Mouse (Mus musculus) neural tube, embryonic 13.5 days (tissue): Measurements from ENCODE around the gene Vps8. TPM values are rescaled to one million over a fixed set of nuclear protein-coding genes. Genes with fewer than 3 reads are reported as not detected.

Experiments
- ATAC-seq: fragments of 200-750 bp; cut with Nextera tagmentation; 2 replicates; pipeline ENCODE4 v1.8.0; 2017; ENCODE audit warnings: low read depth, mild to moderate bottlenecking, moderate TSS enrichment, moderate library complexity
- H3K27ac ChIP-seq: fragments of 300-500 bp; sonication (generic); replicated peaks from 2 replicates; pipeline ENCODE4 v1.5.1; 2015; ENCODE audit warnings: moderate library complexity, mild to moderate bottlenecking, inconsistent platforms
- H3K27me3 ChIP-seq: fragments of 300-500 bp; sonication (generic); 2 replicates; pipeline ENCODE4 v1.6.1; 2015; ENCODE audit warnings: mild to moderate bottlenecking, inconsistent platforms
- H3K36me3 ChIP-seq: fragments of 300-500 bp; sonication (generic); 2 replicates; pipeline ENCODE4 v1.6.1; 2015; ENCODE audit warnings: mild to moderate bottlenecking, inconsistent platforms
- H3K4me1 ChIP-seq: fragments of 300-500 bp; sonication (generic); replicated peaks from 2 replicates; pipeline ENCODE4 v1.6.1; 2015; ENCODE audit warnings: inconsistent platforms
- H3K4me2 ChIP-seq: fragments of 300-500 bp; sonication (generic); 2 replicates; pipeline ENCODE4 v1.6.1; 2015; ENCODE audit warnings: inconsistent platforms, mild to moderate bottlenecking, moderate library complexity
- H3K4me3 ChIP-seq: fragments of 300-500 bp; sonication (generic); 2 replicates; pipeline ENCODE4 v1.5.1; 2015; ENCODE audit warnings: mild to moderate bottlenecking, inconsistent platforms
- H3K9ac ChIP-seq: fragments of 300-500 bp; sonication (generic); 2 replicates; pipeline ENCODE4 v1.6.1; 2015; ENCODE audit warnings: moderate library complexity, mild to moderate bottlenecking, inconsistent platforms
- H3K9me3 ChIP-seq: fragments of 300-500 bp; sonication (generic); 2 replicates; pipeline ENCODE4 v1.6.1; 2016; ENCODE audit warnings: inconsistent platforms
- WGBS: fragments of 180-500 bp; shearing (Covaris S2); methylation state at CpG from one replicate; pipeline ENCODE4 v1.1.7; 2015; 5-methylcytosine and 5-hydroxymethylcytosine counted together
- polyA plus RNA-seq: library from polyadenylated mRNA; unstranded; fragments of >200 nt; fragmentation: Nextera tagmentation; extraction: Ambion mirVana; gene quantifications from 2 replicates; pipeline ENCODE4 v1.2.1, GENCODE M21; 2015

Vps8 gene
- polyA plus RNA-seq, 1 experiment from 2014 or later: 26.7 TPM

DNA sequence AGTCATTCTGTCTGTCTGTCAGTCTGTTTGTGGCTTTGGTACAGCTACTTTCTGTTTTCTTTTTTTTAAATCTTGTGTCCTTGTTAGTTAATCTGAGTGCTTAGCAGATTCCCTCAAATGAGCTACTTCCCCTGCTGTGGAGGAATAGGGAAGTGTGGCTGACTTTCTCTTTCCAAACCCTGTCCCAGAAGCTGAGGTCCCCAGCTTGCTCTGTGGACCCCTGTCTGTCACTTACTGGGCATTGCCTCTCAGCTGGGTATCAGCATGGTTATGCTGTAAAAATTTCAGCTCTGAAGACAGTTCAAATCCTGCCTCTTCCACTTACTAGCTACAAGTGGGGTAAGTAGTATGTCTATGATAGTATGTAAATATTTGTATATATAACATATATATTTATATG lies 11.1 kb upstream of the Vps8 start:
- Histone ChIP-seq H3K36me3 (no peaks in the 10 kb centered on the region), H3K9ac (no peak overlapping the region), H3K4me2 (no peak overlapping the region), H3K9me3 (no peaks in the 10 kb centered on the region), H3K4me3 (no peak overlapping the region), H3K27me3 (no peaks in the 10 kb centered on the region), H3K27ac (no peak overlapping the region), H3K4me1 (no peaks in the 10 kb centered on the region)
- no peak for ATAC-seq

DNA sequence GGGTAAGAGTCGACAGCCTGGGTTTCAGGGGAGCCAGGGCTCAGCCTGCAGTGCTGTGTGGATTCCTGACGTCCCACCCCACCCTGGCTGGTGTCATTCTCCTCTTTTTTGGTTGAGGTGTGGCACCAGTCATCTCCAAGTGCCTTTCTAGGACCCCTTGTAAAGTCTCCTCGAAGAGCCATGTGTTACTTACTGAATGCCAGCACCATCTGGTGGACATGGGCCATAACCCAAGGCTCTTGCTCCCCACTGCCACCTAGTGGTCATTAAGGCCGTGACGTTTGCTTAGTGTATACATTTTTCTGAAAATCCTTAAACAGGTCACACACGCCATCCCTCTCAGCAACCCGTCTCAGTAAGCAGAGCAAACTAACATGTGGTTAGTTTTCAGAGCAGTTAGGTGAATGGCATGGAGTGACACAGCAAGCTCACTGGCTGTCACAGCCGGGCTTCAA lies 10.3 kb upstream of the Vps8 start:
- no peaks in the 10 kb centered on the region for H3K9me3 ChIP-seq
- H3K27me3 ChIP-seq: no peaks in the 10 kb centered on the region
- no peaks in the 10 kb centered on the region for H3K4me1 ChIP-seq
- no peak overlapping the region for H3K4me3 ChIP-seq
- no peaks in the 10 kb centered on the region for H3K36me3 ChIP-seq
- H3K27ac ChIP-seq: no peak overlapping the region
- no peak overlapping the region for H3K4me2 ChIP-seq
- ATAC-seq: peak; percentile 80
- 20% methylated on average over 8 of the region's 8 CpGs for WGBS
- H3K9ac ChIP-seq: no peak overlapping the region

DNA sequence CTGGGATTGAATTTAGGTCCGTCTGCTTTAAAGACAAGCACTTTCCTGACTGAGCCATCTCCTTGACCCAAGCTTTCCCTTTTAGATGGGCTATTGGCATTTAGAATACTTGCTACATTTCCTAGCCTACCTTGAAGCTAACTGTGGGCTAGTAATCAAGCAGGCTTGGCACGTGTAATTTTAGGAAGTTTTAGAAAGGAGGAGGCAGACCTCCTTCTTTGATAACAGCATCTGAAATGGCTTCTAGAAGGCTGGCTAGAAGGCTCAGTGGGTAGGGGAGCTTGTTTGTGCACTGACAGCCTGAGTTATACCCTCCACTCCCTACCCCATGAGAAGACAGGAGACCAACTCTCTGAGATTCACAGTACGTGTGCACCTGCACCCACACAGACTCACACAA lies 9.1 kb upstream of the Vps8 start:
- H3K4me3 ChIP-seq: no peak overlapping the region
- H3K36me3 ChIP-seq: no peaks in the 10 kb centered on the region
- ATAC-seq: no peak
- WGBS: 73% methylated on average over 3 of the region's 3 CpGs
- H3K4me2 ChIP-seq: no peak overlapping the region
- H3K4me1 ChIP-seq: no peaks in the 10 kb centered on the region
- no peak overlapping the region for H3K27ac ChIP-seq
- H3K27me3 ChIP-seq: no peaks in the 10 kb centered on the region
- H3K9ac ChIP-seq: no peak overlapping the region
- no peaks in the 10 kb centered on the region for H3K9me3 ChIP-seq

DNA sequence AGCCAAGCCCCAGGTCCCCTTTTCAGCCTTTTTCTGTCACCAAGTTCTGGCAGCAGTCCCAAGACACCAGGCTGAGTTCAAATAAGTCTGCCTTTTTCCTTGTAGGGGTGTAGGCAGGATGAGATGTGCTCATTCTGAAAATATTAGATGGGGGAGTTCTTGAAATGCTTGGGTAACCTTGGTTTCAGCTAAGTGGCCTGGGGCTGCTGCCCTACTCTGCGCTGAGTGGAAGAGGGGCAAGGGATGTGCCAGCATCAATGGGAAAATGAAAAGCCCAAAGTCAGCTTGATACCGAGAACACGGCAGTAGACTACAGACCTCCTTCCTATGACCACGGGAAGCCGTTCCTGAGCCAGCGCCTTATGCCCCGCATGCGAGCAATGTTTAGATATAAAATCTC lies 7.8 kb upstream of the Vps8 start:
- Histone ChIP-seq H3K9ac (no peak overlapping the region), H3K27ac (no peak overlapping the region), H3K4me2 (no peak overlapping the region), H3K36me3 (no peaks in the 10 kb centered on the region), H3K9me3 (no peaks in the 10 kb centered on the region), H3K4me1 (no peaks in the 10 kb centered on the region), H3K27me3 (no peaks in the 10 kb centered on the region), H3K4me3 (no peak overlapping the region)
- 93% methylated on average over 8 of the region's 8 CpGs for WGBS
- ATAC-seq: no peak

DNA sequence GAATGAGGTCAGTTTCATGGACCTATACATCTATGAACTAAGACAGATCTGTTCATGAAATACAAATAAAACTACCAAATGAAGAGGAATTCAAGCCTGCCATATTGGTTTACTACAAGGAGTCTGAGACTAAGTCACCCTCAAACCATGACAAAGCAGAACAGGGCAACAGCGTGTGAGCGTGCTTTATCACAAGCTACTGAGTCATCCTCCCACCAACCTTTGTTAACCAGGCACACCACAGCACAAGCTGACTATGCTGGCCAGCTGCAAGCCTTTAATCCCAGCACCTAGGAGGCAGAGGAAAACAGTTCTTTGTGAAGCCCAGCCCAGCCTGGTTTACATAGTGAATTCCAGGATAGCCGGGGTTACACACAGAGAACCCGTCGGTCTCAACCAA lies 4.9 kb upstream of the Vps8 start:
- no peaks in the 10 kb centered on the region for H3K4me1 ChIP-seq
- WGBS: 67% methylated on average over 5 of the region's 5 CpGs
- H3K27ac ChIP-seq: no peak overlapping the region
- no peak overlapping the region for H3K9ac ChIP-seq
- no peak for ATAC-seq
- H3K4me2 ChIP-seq: no peak overlapping the region
- no peaks in the 10 kb centered on the region for H3K36me3 ChIP-seq
- no peaks in the 10 kb centered on the region for H3K9me3 ChIP-seq
- no peaks in the 10 kb centered on the region for H3K27me3 ChIP-seq
- no peak overlapping the region for H3K4me3 ChIP-seq

DNA sequence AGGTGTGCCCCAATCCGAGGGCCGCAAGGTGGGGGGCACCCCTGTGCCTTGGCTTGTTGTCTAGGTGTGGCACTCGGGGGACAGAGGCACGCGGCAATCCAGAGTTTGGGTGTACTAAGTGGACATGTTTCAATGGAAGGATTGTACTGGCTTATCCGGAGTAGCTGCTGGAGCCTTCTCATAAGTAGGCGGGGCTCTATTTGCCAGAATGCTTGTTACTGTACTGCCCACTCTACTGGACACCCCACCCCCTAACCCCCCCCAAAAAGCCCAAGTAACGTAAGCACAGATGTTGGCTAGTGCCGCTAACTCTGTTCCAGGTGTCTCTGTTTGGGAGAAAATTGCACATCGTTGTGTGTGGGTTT lies 610 bp downstream of the Vps8 start:
- Histone ChIP-seq H3K4me2 (peak overlapping the region; percentile 94), H3K9me3 (no peaks in the 10 kb centered on the region), H3K27ac (peak overlapping the region; percentile 76), H3K4me3 (peak overlapping the region; percentile 91), H3K9ac (peak overlapping the region; percentile 95), H3K27me3 (no peaks in the 10 kb centered on the region), H3K4me1 (peaks cover 13% of the 10 kb centered on the region), H3K36me3 (no peaks in the 10 kb centered on the region)
- ATAC-seq: peak; percentile 72
- 4% methylated on average over 10 of the region's 10 CpGs for WGBS

DNA sequence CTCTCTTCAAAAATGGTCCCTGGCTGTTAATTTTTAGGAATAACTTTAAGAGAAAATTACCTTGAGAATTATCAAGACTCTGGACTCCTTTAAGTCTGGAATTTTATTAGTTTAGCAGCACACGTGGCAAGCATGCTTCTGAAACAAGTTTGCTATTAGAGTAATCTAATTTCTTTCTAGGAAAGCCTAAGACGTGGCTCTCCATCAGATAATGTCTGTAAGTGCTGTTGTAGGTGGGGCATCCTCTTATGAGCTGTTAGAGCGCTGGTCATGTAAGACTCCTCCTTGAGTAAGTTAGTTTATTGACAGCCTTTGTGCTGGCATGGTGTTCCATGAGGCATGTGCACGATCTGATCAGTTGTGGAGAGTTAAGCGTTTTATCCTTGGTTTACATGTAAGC lies 5.2 kb downstream of the Vps8 start:
- 85% methylated on average over 5 of the region's 5 CpGs for WGBS
- H3K27me3 ChIP-seq: no peaks in the 10 kb centered on the region

DNA sequence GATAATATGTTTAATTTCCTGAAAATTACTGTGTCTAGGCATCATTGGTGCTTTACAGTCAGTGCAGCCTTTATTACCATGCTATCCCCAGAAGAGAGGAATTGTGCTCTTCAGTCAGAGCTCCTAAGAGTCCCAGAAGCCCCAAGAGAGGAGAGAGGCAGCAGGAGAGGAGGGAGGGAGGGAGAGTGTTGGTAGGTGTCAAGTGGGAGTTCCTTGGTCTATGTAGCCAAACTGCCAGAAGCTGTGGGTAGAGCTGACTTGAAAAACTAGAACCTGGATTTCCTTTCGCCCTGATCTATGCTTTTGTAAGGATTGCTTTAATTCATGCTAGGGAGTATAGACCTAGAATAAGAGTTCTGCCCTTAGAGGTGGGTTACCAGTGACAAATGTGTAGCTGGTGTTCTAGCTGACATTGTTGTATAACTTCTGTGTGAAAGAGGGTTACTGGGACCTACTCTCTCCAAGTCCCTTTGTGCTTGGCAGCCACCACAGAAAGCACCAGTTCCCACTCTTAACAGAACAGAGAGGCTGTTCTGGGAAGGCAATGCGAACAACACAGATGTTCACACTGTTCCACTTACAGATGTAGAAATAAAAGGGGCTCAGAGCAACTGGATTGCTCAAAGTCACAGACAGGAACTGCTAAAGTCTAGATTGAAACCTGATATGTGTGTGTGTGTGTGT lies 7.6 kb downstream of the Vps8 start:
- ATAC-seq: no peak
- H3K9ac ChIP-seq: no peak overlapping the region
- H3K27ac ChIP-seq: no peak overlapping the region
- no peaks in the 10 kb centered on the region for H3K4me1 ChIP-seq
- H3K4me2 ChIP-seq: no peak overlapping the region
- H3K9me3 ChIP-seq: 0 out of 2 replicates have a peak, but pooled peaks cover 4% of the 10 kb centered on the region
- H3K27me3 ChIP-seq: no peaks in the 10 kb centered on the region
- H3K36me3 ChIP-seq: peaks cover 6% of the 10 kb centered on the region
- H3K4me3 ChIP-seq: no peak overlapping the region
- WGBS: 92% methylated on average over 2 of the region's 2 CpGs

More for the DNA sequence above, 5.2 kb downstream of the Vps8 start:
- H3K4me2 ChIP-seq: no peak overlapping the region
- no peak for ATAC-seq
- H3K9ac ChIP-seq: no peak overlapping the region
- H3K36me3 ChIP-seq: no peaks in the 10 kb centered on the region
- no peak overlapping the region for H3K4me3 ChIP-seq
- H3K27ac ChIP-seq: no peak overlapping the region
- 0 out of 2 replicates have a peak, but pooled peaks cover 4% of the 10 kb centered on the region for H3K9me3 ChIP-seq
- peaks cover 13% of the 10 kb centered on the region for H3K4me1 ChIP-seq

DNA sequence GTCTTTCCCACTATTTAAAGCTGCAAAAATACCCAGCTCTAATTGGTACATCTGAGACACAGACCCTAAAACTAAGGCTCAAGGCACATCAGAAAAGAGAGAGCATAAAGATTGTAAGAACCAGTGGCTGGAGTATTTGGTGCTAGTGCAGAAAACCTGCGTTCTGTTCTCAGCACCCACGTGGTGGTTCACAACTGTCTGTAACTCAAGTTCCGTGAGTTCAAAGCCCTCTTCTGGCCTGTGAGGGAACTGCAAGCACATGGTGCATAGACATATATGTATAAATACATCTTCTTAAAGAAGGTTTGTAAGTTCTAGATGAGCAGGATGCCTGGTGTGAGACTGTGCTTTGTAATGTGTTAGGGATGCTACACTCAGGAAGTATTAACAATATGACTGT lies 8.7 kb downstream of the Vps8 start:
- Histone ChIP-seq H3K4me3 (no peak overlapping the region), H3K27me3 (no peaks in the 10 kb centered on the region), H3K4me2 (no peak overlapping the region), H3K9me3 (0 out of 2 replicates have a peak, but pooled peaks cover 4% of the 10 kb centered on the region), H3K36me3 (peaks cover 13% of the 10 kb centered on the region), H3K27ac (no peak overlapping the region), H3K4me1 (no peaks in the 10 kb centered on the region), H3K9ac (no peak overlapping the region)
- WGBS: 82% methylated on average over 3 of the region's 3 CpGs
- ATAC-seq: no peak

DNA sequence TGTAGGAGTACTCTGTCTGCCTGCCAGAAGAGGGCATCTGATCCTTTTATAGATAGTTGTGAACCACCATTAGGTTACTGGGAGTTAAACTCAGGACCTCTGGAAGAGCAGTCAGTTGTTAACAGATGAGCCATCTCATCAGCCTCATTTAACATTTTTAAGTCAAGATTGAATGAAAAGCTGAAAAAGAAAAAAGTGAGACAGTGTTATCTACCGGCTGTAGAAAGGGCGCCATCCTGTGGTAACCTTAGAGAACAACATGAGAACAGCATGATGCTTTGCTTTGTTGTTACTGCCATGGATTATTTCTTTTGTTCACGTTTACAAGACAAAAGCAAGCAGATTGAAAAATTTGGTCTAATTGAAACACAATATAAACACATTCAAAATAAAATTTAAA lies 10.6 kb downstream of the Vps8 start:
- 47% methylated on average over 3 of the region's 3 CpGs for WGBS

DNA sequence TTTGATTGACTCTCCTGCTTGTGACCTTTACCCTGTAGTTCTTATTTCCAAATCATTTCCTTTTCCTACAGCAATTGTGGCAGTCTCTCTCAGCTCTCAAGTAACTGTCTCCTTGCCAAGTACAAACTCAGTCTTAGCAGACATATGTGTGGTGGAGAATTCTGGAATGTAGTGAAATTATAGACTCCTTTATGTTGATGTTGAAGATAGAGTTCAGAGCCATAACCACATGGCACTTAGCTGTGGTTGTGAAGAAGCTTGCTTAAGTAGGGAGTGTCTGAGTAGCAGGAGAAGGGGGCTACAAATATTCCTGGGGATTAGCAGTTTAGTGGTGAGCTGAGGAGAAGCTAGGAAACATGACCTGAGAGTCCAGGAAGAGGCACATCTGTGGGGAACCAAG lies 18.1 kb downstream of the Vps8 start:
- no peak overlapping the region for H3K9ac ChIP-seq
- no peak overlapping the region for H3K27ac ChIP-seq
- no peaks in the 10 kb centered on the region for H3K27me3 ChIP-seq
- no peaks in the 10 kb centered on the region for H3K4me1 ChIP-seq
- H3K4me3 ChIP-seq: no peak overlapping the region
- no peak overlapping the region for H3K4me2 ChIP-seq
- H3K36me3 ChIP-seq: peaks cover 55% of the 10 kb centered on the region
- ATAC-seq: no peak
- H3K9me3 ChIP-seq: no peaks in the 10 kb centered on the region

More for the DNA sequence above, 10.6 kb downstream of the Vps8 start:
- no peaks in the 10 kb centered on the region for H3K4me1 ChIP-seq
- no peak overlapping the region for H3K27ac ChIP-seq
- H3K9me3 ChIP-seq: 0 out of 2 replicates have a peak, but pooled peaks cover 4% of the 10 kb centered on the region
- no peak overlapping the region for H3K4me2 ChIP-seq
- H3K9ac ChIP-seq: no peak overlapping the region
- no peak for ATAC-seq
- no peaks in the 10 kb centered on the region for H3K27me3 ChIP-seq
- peaks cover 30% of the 10 kb centered on the region for H3K36me3 ChIP-seq
- no peak overlapping the region for H3K4me3 ChIP-seq

DNA sequence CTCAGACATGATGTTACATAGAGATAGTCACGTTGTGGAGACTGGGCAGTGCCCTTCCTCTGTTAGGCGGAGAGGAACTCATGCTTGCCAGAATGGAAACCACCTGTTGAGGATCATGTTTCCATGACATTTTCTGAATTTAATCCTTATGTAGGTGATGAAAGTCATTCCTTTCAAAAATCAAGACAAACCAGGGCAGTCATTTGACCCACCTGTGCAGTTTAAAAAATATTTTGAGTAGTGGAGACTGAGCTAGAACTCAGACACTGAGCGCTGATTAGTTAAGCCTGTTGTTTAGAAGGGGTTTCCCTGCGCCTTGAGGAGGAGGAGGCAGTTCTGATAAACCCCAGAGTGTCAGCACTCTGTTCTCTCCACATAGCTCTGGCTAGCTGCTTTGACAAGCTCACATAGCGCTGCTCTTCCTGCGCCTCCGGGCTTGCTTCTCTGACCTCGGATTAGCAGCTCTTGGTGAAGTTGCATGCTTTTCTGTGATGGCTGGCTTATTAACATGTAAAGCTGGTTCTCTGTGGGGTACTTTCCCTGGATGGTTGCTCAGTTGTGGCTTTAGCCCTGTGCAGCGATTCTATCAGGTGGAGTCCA lies 22.2 kb downstream of the Vps8 start:
- peaks cover 41% of the 10 kb centered on the region for H3K36me3 ChIP-seq
- H3K27ac ChIP-seq: no peak overlapping the region
- no peak overlapping the region for H3K9ac ChIP-seq
- ATAC-seq: no peak
- H3K27me3 ChIP-seq: no peaks in the 10 kb centered on the region
- no peak overlapping the region for H3K4me3 ChIP-seq
- H3K4me1 ChIP-seq: no peaks in the 10 kb centered on the region
- H3K9me3 ChIP-seq: no peaks in the 10 kb centered on the region
- 76% methylated on average over 9 of the region's 9 CpGs for whole genome bisulfite sequencing
- no peak overlapping the region for H3K4me2 ChIP-seq

DNA sequence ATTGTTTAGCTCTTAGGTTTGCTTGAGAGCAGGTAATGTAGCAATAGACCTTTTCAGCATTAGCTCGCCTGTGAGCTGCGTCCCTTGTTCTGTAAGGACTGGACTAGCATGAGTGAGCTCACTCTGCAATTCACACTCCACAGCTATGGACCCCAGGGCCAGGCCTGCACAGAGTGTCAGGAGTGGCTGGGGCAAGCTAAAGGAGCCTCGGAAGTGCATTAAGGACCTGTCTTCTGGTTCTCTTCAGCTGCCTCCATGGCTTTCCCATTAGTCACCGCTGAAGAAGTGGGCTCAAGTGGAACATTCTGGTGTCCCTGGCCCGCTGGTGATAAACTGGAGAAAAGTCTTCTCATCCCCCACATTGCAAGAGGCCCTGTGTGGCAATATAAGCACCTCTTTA lies 24.5 kb downstream of the Vps8 start:
- H3K27me3 ChIP-seq: no peaks in the 10 kb centered on the region
- no peak overlapping the region for H3K4me3 ChIP-seq
- H3K36me3 ChIP-seq: peaks cover 33% of the 10 kb centered on the region
- ATAC-seq: no peak
- H3K9ac ChIP-seq: no peak overlapping the region
- H3K4me1 ChIP-seq: no peaks in the 10 kb centered on the region
- no peaks in the 10 kb centered on the region for H3K9me3 ChIP-seq
- WGBS: 93% methylated on average over 5 of the region's 5 CpGs
- no peak overlapping the region for H3K4me2 ChIP-seq
- no peak overlapping the region for H3K27ac ChIP-seq
